Mouse (Mus musculus): ENCODE results near the gene 4430402I18Rik.

The 4430402I18Rik gene

DNA sequence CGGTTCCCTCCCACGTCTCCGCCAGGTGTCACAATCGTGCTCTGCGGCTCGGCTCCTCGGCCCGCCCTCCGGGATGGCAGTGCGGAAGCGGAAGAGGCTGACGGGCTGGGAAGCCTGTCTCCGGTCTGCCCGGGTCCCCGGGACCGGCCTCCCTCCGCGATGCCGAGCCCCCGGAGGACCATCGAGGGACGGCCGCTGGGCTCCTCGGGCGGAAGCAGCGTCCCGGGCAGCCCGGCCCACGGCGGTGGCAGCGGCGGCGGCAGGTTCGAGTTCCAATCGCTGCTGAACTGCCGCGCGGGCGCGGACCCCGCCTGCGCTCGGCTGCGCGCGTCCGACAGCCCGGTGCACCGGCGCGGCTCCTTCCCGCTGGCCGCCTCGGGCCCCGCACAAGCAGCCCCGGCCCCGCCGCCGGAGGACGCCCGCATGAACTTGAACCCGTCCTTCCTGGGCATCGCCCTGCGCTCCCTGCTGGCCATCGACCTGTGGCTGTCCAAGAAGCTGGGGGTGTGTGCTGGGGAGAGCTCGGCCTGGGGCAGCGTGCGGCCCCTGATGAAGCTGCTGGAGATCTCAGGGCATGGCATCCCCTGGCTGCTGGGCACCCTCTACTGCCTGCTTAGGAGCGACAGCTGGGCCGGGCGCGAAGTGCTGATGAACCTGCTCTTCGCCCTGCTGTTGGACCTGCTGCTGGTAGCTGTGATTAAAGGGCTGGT, 3.6 kb downstream of the 4430402I18Rik start, which contains the start of gene Plpp6:
TSS of gene Plpp6 (plus strand) at position 112 of the 710 bp plus-strand sequence.
- peak; percentile 69 to 75 for DNase-seq

DNA sequence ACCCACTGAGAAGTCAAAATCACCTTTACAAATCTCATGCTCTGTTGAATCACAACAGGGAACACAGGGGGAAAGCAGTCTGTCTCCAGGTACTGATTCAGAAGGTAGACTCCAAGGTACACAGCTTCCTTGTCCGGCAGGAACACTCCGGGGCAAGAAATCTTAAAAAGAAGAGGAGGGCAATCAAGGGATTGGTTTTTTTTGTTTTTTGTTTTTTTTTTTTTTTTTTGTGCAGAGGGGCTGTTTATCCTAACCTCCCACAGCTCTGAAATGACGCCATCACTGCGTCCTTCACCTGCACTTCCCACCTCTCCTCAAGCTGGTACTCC, 4.1 kb downstream of the 4430402I18Rik start:
- DNase-seq = no peak

GRCm38 (mm10) chr19:28963113-28963512, 4.5 kb downstream of the 4430402I18Rik start:
- DNase-seq = no peak

- no peak for DNase-seq
Observed at GRCm38 (mm10) chr19:28951251-28951650, 16.3 kb downstream of the 4430402I18Rik start.

GRCm38 (mm10) chr19:28947311-28947710, 20.3 kb downstream of the 4430402I18Rik start:
- DNase-seq = no peak

- no peak for DNase-seq
Observed at GRCm38 (mm10) chr19:28946782-28947181, 20.8 kb downstream of the 4430402I18Rik start.

DNA sequence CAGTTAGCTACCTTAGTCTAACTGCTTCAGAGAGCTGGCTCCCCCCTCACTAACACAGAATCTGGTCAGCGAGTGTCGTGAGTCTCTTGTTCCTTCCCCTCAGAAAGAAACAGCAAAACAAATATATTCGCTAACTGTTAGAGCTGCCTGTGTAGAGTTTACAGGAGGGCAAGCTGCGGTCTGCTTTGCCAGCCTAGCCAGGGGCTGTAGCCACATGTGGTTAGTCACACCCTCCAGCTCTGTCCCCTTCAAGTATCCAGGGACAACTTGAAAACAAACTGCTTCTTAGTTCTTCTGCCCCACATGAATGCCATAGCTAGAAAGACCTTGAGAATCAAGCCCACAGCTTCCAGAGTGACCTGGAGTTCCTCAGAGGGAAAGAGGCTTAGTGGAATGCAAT, 26.3 kb downstream of the 4430402I18Rik start:
- no peak for DNase-seq

- DNase-seq = no peak
Observed at GRCm38 (mm10) chr19:28940135-28940874, 27.3 kb downstream of the 4430402I18Rik start.

GRCm38 (mm10) chr19:28934897-28935296, 32.7 kb downstream of the 4430402I18Rik start:
- DNase-seq = no peak

DNA sequence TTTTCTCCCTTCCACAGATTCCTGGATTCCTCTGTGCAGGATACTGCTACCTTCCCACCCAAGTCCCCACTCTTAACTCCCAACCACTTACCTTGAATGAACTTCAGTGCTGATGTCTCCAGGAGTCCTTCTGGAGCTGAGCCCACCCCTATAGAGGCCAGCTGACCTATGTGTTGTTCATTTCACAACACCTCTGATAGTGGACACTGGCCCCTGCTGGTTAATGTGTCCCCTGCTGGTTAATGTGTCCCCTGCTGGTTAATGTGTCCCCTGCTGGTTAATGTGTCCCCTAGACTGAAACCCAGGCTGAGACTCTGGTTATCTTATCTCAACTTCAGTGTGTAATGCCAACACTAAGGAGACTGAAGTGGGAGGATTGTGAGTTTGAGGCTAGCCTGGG, 38.6 kb downstream of the 4430402I18Rik start:
- no peak for DNase-seq

DNA sequence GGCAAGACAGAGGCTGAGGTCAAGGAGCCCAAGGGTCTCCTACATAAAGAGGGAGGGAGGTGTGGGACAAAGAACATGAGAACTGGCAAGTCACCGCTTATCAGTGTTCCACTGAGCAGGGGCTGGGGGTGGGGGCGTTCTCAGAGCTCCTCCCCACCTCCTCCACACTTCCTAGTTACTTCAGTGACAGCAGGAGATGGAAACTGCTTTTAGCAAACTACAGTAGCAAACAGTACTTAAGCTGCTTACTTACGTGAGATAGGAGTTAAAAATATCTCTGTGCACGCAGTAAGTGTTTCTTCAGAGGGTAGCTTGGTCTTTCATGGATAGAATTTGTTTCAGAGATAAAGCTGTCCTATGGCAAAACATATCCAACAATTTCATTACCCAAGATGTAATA, 40.2 kb downstream of the 4430402I18Rik start:
- DNase-seq = no peak

GRCm38 (mm10) chr19:28926366-28926765, 41.2 kb downstream of the 4430402I18Rik start:
- no peak for DNase-seq

GRCm38 (mm10) chr19:28917839-28918238, 49.8 kb downstream of the 4430402I18Rik start:
- DNase-seq = no peak

DNA sequence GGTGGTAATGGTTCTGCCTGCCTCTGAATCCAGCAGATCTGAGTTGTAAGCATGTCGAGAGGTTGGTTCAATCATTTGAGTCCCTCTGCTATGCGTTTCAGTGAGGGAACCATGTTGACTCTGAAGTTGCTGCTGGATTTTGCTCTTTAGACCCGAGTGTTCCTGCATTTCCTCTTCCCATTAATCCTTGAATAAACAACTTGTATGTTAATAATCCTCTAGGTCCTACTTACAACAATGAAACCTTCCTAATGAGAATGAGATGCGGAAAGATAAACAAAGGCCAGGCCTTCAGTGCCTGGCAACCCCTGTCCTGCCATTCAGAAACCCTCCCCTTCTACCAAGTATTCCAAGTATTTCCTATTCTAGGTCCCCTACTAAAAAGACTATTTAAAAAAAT, 51.1 kb downstream of the 4430402I18Rik start:
- no peak for DNase-seq

GRCm38 (mm10) chr19:28915602-28916250, 51.9 kb downstream of the 4430402I18Rik start:
- no peak for DNase-seq

DNA sequence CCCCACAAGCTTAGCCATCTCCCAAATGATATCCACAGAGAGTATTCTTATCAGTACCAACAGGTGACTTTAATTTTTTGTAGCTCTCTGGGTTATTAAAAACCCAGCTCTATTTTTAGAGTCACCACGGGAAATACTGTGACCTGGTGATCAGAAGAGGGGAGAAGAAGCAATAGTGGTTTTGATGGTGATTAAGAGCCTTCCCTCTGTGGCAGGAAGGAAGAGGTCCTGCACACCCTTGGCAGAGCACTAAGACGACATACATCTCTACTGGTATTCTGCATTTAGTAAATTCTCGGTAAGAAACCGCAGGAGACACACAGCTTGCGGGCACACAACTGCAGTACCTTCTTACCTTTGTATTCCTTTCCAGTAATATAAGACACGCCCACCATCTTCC, 53.0 kb downstream of the 4430402I18Rik start:
- DNase-seq = no peak

GRCm38 (mm10) chr19:28908693-28909092, 58.9 kb downstream of the 4430402I18Rik start:
- no peak for DNase-seq

GRCm38 (mm10) chr19:28908186-28908585, 59.4 kb downstream of the 4430402I18Rik start:
- DNase-seq = no peak

GRCm38 (mm10) chr19:28903536-28904119, 64.0 kb downstream of the 4430402I18Rik start:
- no peak for DNase-seq

GRCm38 (mm10) chr19:28902806-28903205, 64.8 kb downstream of the 4430402I18Rik start:
- DNase-seq = no peak

DNA sequence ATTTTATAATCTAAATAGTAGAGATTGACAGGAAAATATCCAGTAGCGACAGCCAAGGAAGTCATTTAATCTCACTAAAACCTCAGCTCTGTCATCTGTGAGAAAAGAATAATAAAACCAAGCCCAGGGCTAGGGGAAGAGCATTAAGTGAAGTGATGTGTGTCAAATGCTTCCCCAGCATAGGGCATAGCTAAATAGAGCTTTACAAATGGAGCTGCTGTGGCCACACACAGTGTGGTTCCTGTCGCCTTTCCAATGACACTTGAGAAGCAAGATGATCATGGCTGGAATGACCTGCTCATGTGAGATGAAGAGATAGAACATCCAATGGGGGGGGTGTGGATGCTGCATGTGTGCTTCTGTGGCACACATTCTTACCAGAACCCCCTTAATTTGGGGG, 65.5 kb downstream of the 4430402I18Rik start:
- DNase-seq = no peak

DNA sequence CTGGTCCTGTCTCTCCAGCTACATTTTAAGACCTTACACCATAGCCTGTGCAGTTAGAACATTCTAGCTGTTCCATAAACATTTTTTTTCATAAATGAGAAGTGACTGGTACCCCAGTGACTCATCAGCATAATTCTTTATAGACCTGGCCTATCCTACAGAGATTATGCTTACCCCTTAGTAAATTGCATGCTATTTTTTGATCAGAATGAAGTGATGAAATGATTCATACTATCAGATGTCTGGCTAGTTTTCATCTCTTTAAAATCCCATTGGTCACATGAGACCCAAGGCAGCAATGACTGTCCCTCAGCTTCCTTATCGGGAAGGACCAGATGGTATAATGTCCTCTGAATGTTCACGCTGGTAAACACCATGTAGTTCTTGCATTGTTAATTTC, 66.8 kb downstream of the 4430402I18Rik start:
- no peak for DNase-seq

DNA sequence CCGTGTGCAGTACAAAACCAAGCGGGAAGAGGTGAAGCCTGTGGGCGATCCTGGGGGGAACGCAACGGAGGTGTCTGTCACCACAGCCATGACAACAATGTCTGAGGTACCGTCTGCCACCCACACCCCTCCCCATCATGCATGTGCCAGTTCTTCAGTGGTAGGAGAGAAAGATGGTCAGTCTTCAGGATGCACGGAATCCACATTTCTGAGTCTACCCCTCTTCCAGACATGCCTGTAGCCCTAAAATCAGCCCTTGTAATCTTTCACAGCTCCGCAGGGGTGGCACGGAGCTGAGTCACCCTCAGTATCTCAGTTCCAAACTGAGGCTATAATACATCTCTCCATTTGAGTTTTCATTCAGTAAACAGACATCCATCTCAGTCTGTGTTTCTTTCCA, 70.1 kb downstream of the 4430402I18Rik start:
- no peak for DNase-seq

- no peak for DNase-seq
Observed at GRCm38 (mm10) chr19:28896639-28897038, 71.0 kb downstream of the 4430402I18Rik start.
